Comparison of ENCODE assay signal across 9 mouse cellular contexts in genomic region chr7:18896536-18896935, GRCm38 (mm10). TPM values are rescaled to one million over a fixed set of nuclear protein-coding genes. Genes with fewer than 3 reads are reported as not detected.
A peak's percentile ranks its signal among the peaks of the same experiment; 100 is the strongest.
DNase-seq lines count a peak whose midpoint lies in the region; ATAC-seq and TF ChIP-seq lines count a peak whose summit lies in the region.
"Had no signal": no experiment of that assay in that cellular context is flagged by ENCODE, and none has a peak within 500 bp of the region (broad histone marks: within the 10 kb centered on the region; RNA-seq: fewer than 3 reads in every experiment).

No protein-coding gene starts in this region.

- peaks cover 2% of the 10 kb centered on the region for H3K27me3 ChIP-seq in spleen, adult 2 months (ENCODE audit: control insufficient read depth, insufficient read depth, low read length)

- no peak overlapping the region for H3K4me3 ChIP-seq in spleen, adult 2 months (ENCODE audit: extremely low read depth, insufficient read depth, insufficient read length)
- H3K4me3 ChIP-seq in embryonic fibroblast, embryonic 13.5 days (ENCODE audit: insufficient read depth, low read length), result no peak overlapping the region
- H3K4me3 ChIP-seq: limb, embryonic 13.5 days had no signal

- TF ChIP-seq POLR2A in spleen, adult 2 months (IDR thresholded peaks at IDR 0.05; ENCODE audit: low read depth, low read length), result no peak
- TF ChIP-seq POLR2A in embryonic fibroblast, embryonic 13.5 days (IDR thresholded peaks at IDR 0.05; ENCODE audit: low read depth, low read length), result no peak

- intact Hi-C loops in left cerebral cortex, postnatal 25 days (cut with DNase I), result loop anchor here (5.0 kb wide), 1 partner anchor 96 kb away; the partner anchor contains the start of gene Mypop

- TF ChIP-seq CTCF in spleen, adult 2 months (IDR thresholded peaks at IDR 0.05; ENCODE audit: extremely low read depth, insufficient read depth, insufficient read length, insufficient replicate concordance), result peak; percentile 14; the same call in 1 of the 2 replicates
- TF ChIP-seq CTCF in embryonic fibroblast, embryonic 13.5 days (IDR thresholded peaks at IDR 0.05; ENCODE audit: borderline replicate concordance, insufficient read depth, low read length), result peak; percentile 42; the same call in 1 of the 2 replicates

- DNase-seq in frontal cortex, postnatal 36 days (ENCODE audit: low spot score in 2 of 2), result peak; percentile 39 to 56
- DNase-seq in spleen, adult 2 months (ENCODE audit: low read depth in 1 of 2, low spot score in 2 of 2), result no peak
- DNase-seq in spleen, adult 12 weeks (ENCODE audit: low spot score), result no peak
- DNase-seq in left cerebral cortex, postnatal 25 days (ENCODE audit: low spot score in 2 of 2), result peak; percentile 40 to 48
- DNase-seq in right cerebral cortex, postnatal 4 days, result peak; percentile 57

- H3K4me1 ChIP-seq in spleen, adult 2 months (ENCODE audit: control insufficient read depth, insufficient read depth, insufficient read length), result peaks cover 12% of the 10 kb centered on the region
- H3K4me1 ChIP-seq in embryonic fibroblast, embryonic 13.5 days (ENCODE audit: control insufficient read depth, insufficient read depth, low read length), result no peaks in the 10 kb centered on the region

- peaks cover 6% of the 10 kb centered on the region; the same call in 1 of the 2 replicates for H3K36me3 ChIP-seq in spleen, adult 2 months (ENCODE audit: control insufficient read depth, insufficient read depth, low read length)

- no peak for ATAC-seq in frontal cortex, adult (ENCODE audit: low TSS enrichment)
- ATAC-seq in activated CD4-positive, CD25-positive, alpha-beta regulatory T cell, adult 4 months, result no peak

- 66% methylated on average over 5 of the region's 5 CpGs for WGBS in spleen, adult 2 months

- H3K27ac ChIP-seq in spleen, adult 2 months (ENCODE audit: insufficient read depth, low read length), result no peak overlapping the region
- no peak overlapping the region for H3K27ac ChIP-seq in embryonic fibroblast, embryonic 13.5 days (ENCODE audit: insufficient read depth, low read length)
- H3K27ac ChIP-seq: limb, embryonic 13.5 days had no signal

RNA-seq across cellular contexts. Expression of gene Ccdc61, which starts 13.7 kb away (rescaled TPM):
- polyA plus RNA-seq in spleen, adult 2 months (2012; rRNA removed), result 13.0 and 25.5 TPM in 2 replicates
- 10.1 and 10.5 TPM in 2 replicates for polyA plus RNA-seq in embryonic fibroblast, embryonic 13.5 days (2011; ENCODE audit: insufficient read length, low read depth, missing spikeins)
- total RNA-seq in left cerebral cortex, postnatal 25 days (2021), result 10 to 100 TPM in 1 of 2 experiments, 1 to 10 TPM in 1; 9.9 to 10.5 TPM
- 1 to 10 TPM; 5.3 to 9.2 TPM for polyA plus RNA-seq in activated CD4-positive, CD25-positive, alpha-beta regulatory T cell, adult 4 months (2017; shearing (Covaris generic))

RNA-seq across cellular contexts. Expression of gene Pglyrp1, which starts 25.4 kb away (rescaled TPM):
- 93.4 and 164 TPM in 2 replicates for polyA plus RNA-seq in spleen, adult 2 months (2012; rRNA removed)
- polyA plus RNA-seq in embryonic fibroblast, embryonic 13.5 days (2011; ENCODE audit: insufficient read length, low read depth, missing spikeins), result not detected in 2 replicates
- total RNA-seq in left cerebral cortex, postnatal 25 days (2021), result 10 to 100 TPM; 23.2 to 26.3 TPM
- polyA plus RNA-seq in activated CD4-positive, CD25-positive, alpha-beta regulatory T cell, adult 4 months (2017; shearing (Covaris generic)), result 100 to 1,000 TPM; 275 to 290 TPM

RNA-seq across cellular contexts. Expression of gene Nova2, which starts 29.2 kb away (rescaled TPM):
- polyA plus RNA-seq in spleen, adult 2 months (2012; rRNA removed), result 0.68 and 0.90 TPM in 2 replicates
- 0.23 and 0.30 TPM in 2 replicates for polyA plus RNA-seq in embryonic fibroblast, embryonic 13.5 days (2011; ENCODE audit: insufficient read length, low read depth, missing spikeins)
- total RNA-seq in left cerebral cortex, postnatal 25 days (2021), result 10 to 100 TPM; 78.2 to 84.6 TPM
- polyA plus RNA-seq in activated CD4-positive, CD25-positive, alpha-beta regulatory T cell, adult 4 months (2017; shearing (Covaris generic)), result not detected

RNA-seq across cellular contexts. Expression of gene Mill2, which starts 56.8 kb away (rescaled TPM):
- 2.4 and 2.9 TPM in 2 replicates for polyA plus RNA-seq in spleen, adult 2 months (2012; rRNA removed)
- 1.8 and 3.0 TPM in 2 replicates for polyA plus RNA-seq in embryonic fibroblast, embryonic 13.5 days (2011; ENCODE audit: insufficient read length, low read depth, missing spikeins)
- 1 to 10 TPM; 1.8 to 2.1 TPM for total RNA-seq in left cerebral cortex, postnatal 25 days (2021)
- polyA plus RNA-seq in activated CD4-positive, CD25-positive, alpha-beta regulatory T cell, adult 4 months (2017; shearing (Covaris generic)), result not detected

Comparison
In these comparisons a context has a peak if more than half of its experiments do, and no peak if none do; other contexts are left out.
1. DNase-seq: peak in frontal cortex, postnatal 36 days (2 of 2), left cerebral cortex, postnatal 25 days (2 of 2) and right cerebral cortex, postnatal 4 days (single experiment); none in spleen, adult 2 months (0 of 2) and spleen, adult 12 weeks (single experiment).
2. RNA of gene Pglyrp1, which starts 25.4 kb away (polyA plus RNA-seq): 275 to 290 TPM in activated CD4-positive, CD25-positive, alpha-beta regulatory T cell, adult 4 months and 93.4 to 164 TPM in spleen, adult 2 months; not detected in embryonic fibroblast, embryonic 13.5 days; every median in the first group is over 10 times any median in the second.